Mouse (Mus musculus) intestine, embryonic 14.5 days (tissue): ENCODE results near the gene Nid1. TPM values are rescaled to one million over a fixed set of nuclear protein-coding genes. Genes with fewer than 3 reads are reported as not detected.
"Not testable (repeated sequence)": the region's sequence is repeated elsewhere in the genome, so short reads cannot be mapped to it uniquely, and the experiment has no call there.

Source experiments
- ATAC-seq: fragments of 200-750 bp; cut with Nextera tagmentation; replicated peaks from 2 replicates; pipeline ENCODE4 v1.8.0; 2017; ENCODE audit warnings: low read depth, moderate number of reproducible peaks, moderate TSS enrichment, moderate library complexity; ENCODE audit not compliant: low FRiP score, low TSS enrichment
- DNase-seq: peaks from one replicate; pipeline ENCODE4 v3.0.0-alpha.2; 2018; ENCODE audit warnings: low spot score
- H3K27ac ChIP-seq: fragments of 300-500 bp; sonication (generic); 2 replicates; pipeline ENCODE4 v1.5.1; 2014; ENCODE audit warnings: low read depth, mild to moderate bottlenecking, control low read depth
- H3K27me3 ChIP-seq: fragments of 300-500 bp; sonication (generic); replicated peaks from 2 replicates; pipeline ENCODE4 v1.6.1; 2014; ENCODE audit warnings: low read length, control low read depth; ENCODE audit not compliant: control insufficient read depth, insufficient read depth
- H3K36me3 ChIP-seq: fragments of 300-500 bp; sonication (generic); 2 replicates; pipeline ENCODE4 v1.6.1; 2014; ENCODE audit warnings: low read length, control low read depth; ENCODE audit not compliant: control insufficient read depth, insufficient read depth
- H3K4me1 ChIP-seq: fragments of 300-500 bp; sonication (generic); replicated peaks from 2 replicates; pipeline ENCODE4 v1.6.1; 2014; ENCODE audit warnings: low read length, control low read depth, mixed read lengths; ENCODE audit not compliant: control insufficient read depth, insufficient read depth
- H3K4me2 ChIP-seq: fragments of 300-500 bp; sonication (generic); 2 replicates; pipeline ENCODE4 v1.6.1; 2014; ENCODE audit warnings: low read length
- H3K4me3 ChIP-seq: fragments of 300-500 bp; sonication (generic); 2 replicates; pipeline ENCODE4 v1.5.1; 2014; ENCODE audit warnings: low read depth, low read length, control low read depth, mixed read lengths
- H3K9ac ChIP-seq: fragments of 300-500 bp; sonication (generic); 2 replicates; pipeline ENCODE4 v1.6.1; 2014; ENCODE audit warnings: mild to moderate bottlenecking, low read length
- H3K9me3 ChIP-seq: fragments of 300-500 bp; sonication (generic); 2 replicates; pipeline ENCODE4 v1.6.1; 2016; ENCODE audit warnings: low read length, control low read depth; ENCODE audit not compliant: control insufficient read depth
- WGBS: fragments of 180-500 bp; shearing (Covaris S2); extraction: QIAGEN DNeasy Blood & Tissue Kit; methylation state at CpG from one replicate; pipeline ENCODE4 v1.1.7; 2014; 5-methylcytosine and 5-hydroxymethylcytosine counted together
- polyA plus RNA-seq: library from polyadenylated mRNA; unstranded; fragments of >200 nt; fragmentation: Nextera tagmentation; extraction: Ambion mirVana; gene quantifications from 2 replicates; pipeline ENCODE4 v1.2.1, GENCODE M21; 2014

Nid1 gene
- polyA plus RNA-seq, 1 experiment from 2014 or later, result 70.7 TPM

GRCm38 (mm10) chr13:13460521-13461138 is 23.3 kb downstream of the Nid1 start:
- no peak for DNase-seq
- no peak for ATAC-seq
- WGBS, result 83% methylated on average over 2 of the region's 2 CpGs
- H3K4me2 ChIP-seq, result no peak overlapping the region
- H3K36me3 ChIP-seq, result no peaks in the 10 kb centered on the region
- no peak overlapping the region for H3K9ac ChIP-seq
- H3K27me3 ChIP-seq, result no peaks in the 10 kb centered on the region
- H3K4me3 ChIP-seq, result no peak overlapping the region
- H3K9me3 ChIP-seq, result no peaks in the 10 kb centered on the region
- no peak overlapping the region for H3K27ac ChIP-seq
- no peaks in the 10 kb centered on the region for H3K4me1 ChIP-seq

- no peak for ATAC-seq
- H3K4me1 ChIP-seq, result no peaks in the 10 kb centered on the region
- no peak overlapping the region for H3K9ac ChIP-seq
- WGBS, result 74% methylated on average over 4 of the region's 4 CpGs
- H3K27me3 ChIP-seq, result no peaks in the 10 kb centered on the region
- H3K36me3 ChIP-seq, result no peaks in the 10 kb centered on the region
- H3K4me3 ChIP-seq, result no peak overlapping the region
- no peaks in the 10 kb centered on the region for H3K9me3 ChIP-seq
- no peak overlapping the region for H3K27ac ChIP-seq
- DNase-seq, result no peak
- no peak overlapping the region for H3K4me2 ChIP-seq
Measured at GRCm38 (mm10) chr13:13461446-13462192, 24.3 kb downstream of the Nid1 start.

GRCm38 (mm10) chr13:13463949-13464348 is 26.6 kb downstream of the Nid1 start:
- Histone ChIP-seq H3K27ac (no peak overlapping the region), H3K4me3 (no peak overlapping the region), H3K27me3 (no peaks in the 10 kb centered on the region), H3K36me3 (peaks cover 4% of the 10 kb centered on the region; the same call in 1 of the 2 replicates), H3K9me3 (no peaks in the 10 kb centered on the region), H3K4me1 (no peaks in the 10 kb centered on the region), H3K4me2 (no peak overlapping the region), H3K9ac (no peak overlapping the region)
- ATAC-seq, result no peak
- 92% methylated on average over 3 of the region's 3 CpGs for WGBS
- DNase-seq, result no peak

- H3K36me3 ChIP-seq, H3K4me1 ChIP-seq, H3K27ac ChIP-seq, DNase-seq, H3K9ac ChIP-seq, H3K4me2 ChIP-seq, H3K27me3 ChIP-seq, H3K4me3 ChIP-seq, ATAC-seq, H3K9me3 ChIP-seq: not testable (repeated sequence)
Measured at GRCm38 (mm10) chr13:13467249-13467648, 29.9 kb downstream of the Nid1 start.

GRCm38 (mm10) chr13:13468513-13468912 is 31.2 kb downstream of the Nid1 start:
- no peak overlapping the region for H3K27ac ChIP-seq
- no peak overlapping the region for H3K4me2 ChIP-seq
- H3K9ac ChIP-seq, result no peak overlapping the region
- H3K9me3 ChIP-seq, result no peaks in the 10 kb centered on the region
- H3K27me3 ChIP-seq, result no peaks in the 10 kb centered on the region
- DNase-seq (no peak), ATAC-seq (no peak)
- peaks cover 12% of the 10 kb centered on the region; the same call in 1 of the 2 replicates for H3K36me3 ChIP-seq
- no peaks in the 10 kb centered on the region for H3K4me1 ChIP-seq
- H3K4me3 ChIP-seq, result no peak overlapping the region
- WGBS, result 86% methylated on average over 4 of the region's 4 CpGs

GRCm38 (mm10) chr13:13471334-13471757 is 34.0 kb downstream of the Nid1 start:
- Histone ChIP-seq H3K4me1 (no peaks in the 10 kb centered on the region; the same call in 1 of the 2 replicates), H3K4me2 (no peak overlapping the region), H3K9me3 (no peaks in the 10 kb centered on the region), H3K9ac (no peak overlapping the region), H3K36me3 (peaks cover 17% of the 10 kb centered on the region), H3K27ac (no peak overlapping the region), H3K27me3 (no peaks in the 10 kb centered on the region), H3K4me3 (no peak overlapping the region)
- ATAC-seq (no peak), DNase-seq (no peak)
- WGBS, result 62% methylated on average over 3 of the region's 3 CpGs

GRCm38 (mm10) chr13:13474464-13474863 is 37.1 kb downstream of the Nid1 start:
- H3K4me3 ChIP-seq, H3K9me3 ChIP-seq, H3K27me3 ChIP-seq, H3K4me2 ChIP-seq, H3K4me1 ChIP-seq, ATAC-seq, H3K27ac ChIP-seq, H3K9ac ChIP-seq, DNase-seq: not testable (repeated sequence)
- peaks cover 21% of the 10 kb centered on the region for H3K36me3 ChIP-seq
- WGBS, result 63% methylated on average over 2 of the region's 3 CpGs

- Histone ChIP-seq H3K36me3 (peaks cover 21% of the 10 kb centered on the region), H3K4me2 (no peak overlapping the region), H3K9me3 (no peaks in the 10 kb centered on the region), H3K4me3 (no peak overlapping the region), H3K9ac (no peak overlapping the region), H3K27me3 (no peaks in the 10 kb centered on the region), H3K27ac (no peak overlapping the region), H3K4me1 (no peaks in the 10 kb centered on the region; the same call in 1 of the 2 replicates)
- WGBS, result 27% methylated on average over 2 of the region's 2 CpGs
- DNase-seq, result no peak
- no peak for ATAC-seq
Measured at GRCm38 (mm10) chr13:13474991-13475390, 37.6 kb downstream of the Nid1 start.

GRCm38 (mm10) chr13:13476568-13476967 is 39.2 kb downstream of the Nid1 start:
- ATAC-seq (no peak), DNase-seq (no peak)
- no peak overlapping the region for H3K9ac ChIP-seq
- no peaks in the 10 kb centered on the region for H3K9me3 ChIP-seq
- no peak overlapping the region for H3K4me3 ChIP-seq
- no peaks in the 10 kb centered on the region for H3K27me3 ChIP-seq
- no peak overlapping the region for H3K4me2 ChIP-seq
- H3K36me3 ChIP-seq, result peaks cover 17% of the 10 kb centered on the region
- no peak overlapping the region for H3K27ac ChIP-seq
- 89% methylated on average over 2 of the region's 2 CpGs for whole genome bisulfite sequencing
- peaks cover 4% of the 10 kb centered on the region for H3K4me1 ChIP-seq
